Mouse (Mus musculus): ENCODE measurements around the gene Cox19.

Cox19 gene

DNA sequence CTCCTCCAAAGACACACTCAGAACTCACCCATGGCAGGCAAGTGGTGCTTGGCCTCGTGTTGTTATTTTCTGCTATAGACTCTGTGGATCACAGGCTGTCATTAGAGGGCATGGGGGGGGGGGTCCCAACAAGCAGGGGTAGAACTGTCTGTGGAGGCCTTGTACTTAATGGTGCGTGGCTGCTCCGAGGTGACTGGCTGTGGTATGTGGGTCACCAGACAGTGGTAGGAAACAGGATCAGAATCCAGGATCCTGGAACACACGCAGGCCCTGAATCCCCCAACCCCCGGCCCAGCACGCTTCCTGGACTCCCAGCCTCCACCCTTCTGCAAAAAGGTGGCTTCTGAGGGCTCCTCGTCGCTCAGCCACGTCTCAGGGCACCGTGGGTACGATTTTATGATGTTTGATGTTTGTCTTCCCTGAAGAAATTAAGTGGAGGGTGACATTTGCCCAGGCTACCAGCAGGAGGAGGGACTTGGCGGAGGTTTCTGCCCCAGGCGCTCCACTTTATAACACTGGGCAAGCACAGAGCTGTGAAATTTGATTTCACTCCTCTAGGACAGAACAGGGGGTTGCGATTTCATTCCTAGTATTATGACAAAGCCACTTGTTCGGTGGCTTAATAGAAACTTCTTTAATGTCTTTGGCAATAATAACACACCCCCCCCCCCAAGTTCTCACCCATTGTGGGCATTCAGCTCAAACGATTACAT, 17.8 kb downstream of the Cox19 start:
- in situ Hi-C loops (cut with MboI; ENCODE audit: low sequenced_read_pairs) = no loop called here

DNA sequence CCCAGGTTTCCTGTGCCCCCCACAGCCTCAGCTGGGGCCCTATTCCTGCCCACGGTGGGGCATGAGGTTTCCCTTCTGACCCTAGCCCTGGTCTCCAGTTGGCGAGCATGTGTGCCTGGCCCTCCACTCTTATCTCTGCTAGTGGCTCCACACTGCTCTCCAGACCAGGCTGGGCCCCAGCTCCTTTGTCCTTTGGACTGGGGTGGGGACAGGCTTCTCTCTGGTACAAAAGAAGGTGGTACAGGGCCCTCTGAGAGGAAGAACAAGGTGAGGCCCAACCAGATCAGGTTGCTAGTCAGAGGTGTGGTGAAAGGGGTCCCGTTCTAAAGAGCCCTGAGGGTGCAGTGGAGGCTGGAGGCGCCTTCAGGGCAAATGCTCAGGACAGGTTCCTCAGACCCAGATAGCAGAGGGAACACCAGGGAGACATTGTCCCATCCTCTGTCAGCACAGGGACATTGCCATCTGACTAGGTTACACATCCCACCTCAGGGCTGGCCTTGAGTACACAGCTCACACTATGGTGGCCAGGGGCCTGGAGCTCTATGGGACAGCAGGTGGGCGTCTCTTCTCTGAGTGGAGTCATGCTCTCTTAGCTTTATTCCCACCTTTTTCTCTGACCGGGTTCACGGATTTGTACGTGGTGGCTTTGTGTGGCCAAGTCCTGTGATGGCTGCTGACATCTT, 18.5 kb downstream of the Cox19 start:
- in situ Hi-C loops (cut with MboI; ENCODE audit: low sequenced_read_pairs) = no loop called here

DNA sequence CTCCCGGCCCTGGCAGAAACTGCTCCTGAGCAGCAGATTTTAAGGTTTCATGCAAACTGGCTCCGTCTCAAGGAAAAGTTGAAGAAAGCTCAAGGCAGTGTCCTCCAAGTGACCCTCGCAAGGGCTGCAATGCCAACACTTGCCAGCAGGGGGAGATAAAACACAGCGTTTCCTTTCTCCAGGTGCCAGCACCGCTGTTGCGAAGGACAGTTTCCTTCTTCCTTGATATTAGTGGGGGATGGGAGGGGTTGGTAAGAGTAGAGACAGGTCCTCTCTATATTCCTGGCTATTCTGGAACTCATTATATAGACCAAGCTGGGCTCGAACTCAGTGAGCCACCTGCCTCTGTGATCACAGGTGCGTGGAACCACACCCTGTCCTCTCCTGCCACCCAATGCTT, 19.5 kb downstream of the Cox19 start:
- in situ Hi-C loops (cut with MboI; ENCODE audit: low sequenced_read_pairs) = no loop called here

DNA sequence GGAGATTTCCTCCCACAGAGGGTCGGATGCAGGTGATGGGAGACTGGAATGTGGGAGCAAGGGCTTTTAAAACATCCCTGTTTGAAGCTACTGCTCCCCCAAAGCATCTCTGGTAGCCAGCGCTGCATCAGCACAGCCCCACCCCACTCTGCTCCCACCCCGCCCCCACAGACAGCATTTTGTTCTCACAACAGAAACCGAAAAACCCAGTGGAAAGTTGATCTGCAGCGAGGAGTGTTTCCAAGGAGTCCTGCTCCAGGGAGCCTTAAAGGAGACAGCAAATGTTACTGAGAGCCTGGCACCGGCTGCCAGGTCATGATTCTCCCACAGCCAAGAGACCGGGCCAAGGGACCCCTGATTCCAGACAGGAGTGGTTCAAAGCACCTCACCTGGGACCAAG, 20.5 kb downstream of the Cox19 start:
- in situ Hi-C loops (cut with MboI; ENCODE audit: low sequenced_read_pairs) = no loop called here

DNA sequence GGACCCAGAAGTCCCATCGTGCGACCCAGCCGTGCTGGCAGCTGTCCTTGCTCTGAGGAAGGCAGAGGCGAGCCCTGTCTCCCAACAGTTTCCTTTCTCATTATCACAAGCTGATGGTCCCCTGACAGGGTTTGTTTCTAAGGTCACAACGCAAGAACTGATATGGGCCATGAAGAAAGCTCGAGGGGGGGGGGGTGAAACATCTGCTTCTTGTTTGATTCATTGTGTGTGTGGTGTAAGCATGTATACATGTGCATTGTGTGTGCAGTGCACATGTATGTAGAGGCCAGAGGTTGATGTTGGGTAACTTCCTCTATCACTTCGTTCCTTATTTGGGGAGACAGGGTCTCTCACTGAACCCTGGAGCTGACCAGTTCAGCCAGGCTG, 23.6 kb downstream of the Cox19 start:
- in situ Hi-C loops (cut with MboI; ENCODE audit: low sequenced_read_pairs) = no loop called here

DNA sequence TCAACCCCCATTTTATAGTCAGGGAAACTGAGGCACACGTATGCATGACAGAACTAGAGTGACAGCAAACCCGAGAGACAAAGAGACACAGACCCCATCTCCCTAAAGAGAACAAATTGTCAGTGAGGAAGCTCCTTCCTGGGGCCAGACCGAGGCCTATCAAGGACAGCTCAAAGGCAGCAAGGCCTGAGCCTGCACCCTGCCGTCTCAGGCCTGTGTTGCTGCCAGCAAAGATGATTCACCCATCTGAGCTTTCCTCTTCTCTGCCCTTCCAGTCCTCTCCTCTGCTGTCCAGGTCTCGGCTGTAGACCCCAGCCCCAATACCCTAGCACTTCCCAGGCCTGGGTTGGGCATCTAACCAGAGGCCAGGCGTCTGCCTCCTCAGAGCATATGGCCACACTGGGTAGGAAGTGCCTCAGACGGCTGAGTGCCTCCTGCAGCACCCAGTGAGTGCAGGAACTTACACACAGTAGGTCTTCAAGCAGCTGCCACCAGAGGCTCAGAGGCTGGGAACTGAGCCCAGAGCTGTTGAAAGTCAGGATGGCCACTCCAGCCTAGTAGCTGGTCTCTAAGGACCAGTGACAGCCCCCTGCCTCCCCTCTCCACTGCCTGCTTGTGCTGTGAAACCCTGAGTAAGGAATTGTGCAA, 24.1 kb downstream of the Cox19 start:
- in situ Hi-C loops (cut with MboI; ENCODE audit: low sequenced_read_pairs) = no loop called here

DNA sequence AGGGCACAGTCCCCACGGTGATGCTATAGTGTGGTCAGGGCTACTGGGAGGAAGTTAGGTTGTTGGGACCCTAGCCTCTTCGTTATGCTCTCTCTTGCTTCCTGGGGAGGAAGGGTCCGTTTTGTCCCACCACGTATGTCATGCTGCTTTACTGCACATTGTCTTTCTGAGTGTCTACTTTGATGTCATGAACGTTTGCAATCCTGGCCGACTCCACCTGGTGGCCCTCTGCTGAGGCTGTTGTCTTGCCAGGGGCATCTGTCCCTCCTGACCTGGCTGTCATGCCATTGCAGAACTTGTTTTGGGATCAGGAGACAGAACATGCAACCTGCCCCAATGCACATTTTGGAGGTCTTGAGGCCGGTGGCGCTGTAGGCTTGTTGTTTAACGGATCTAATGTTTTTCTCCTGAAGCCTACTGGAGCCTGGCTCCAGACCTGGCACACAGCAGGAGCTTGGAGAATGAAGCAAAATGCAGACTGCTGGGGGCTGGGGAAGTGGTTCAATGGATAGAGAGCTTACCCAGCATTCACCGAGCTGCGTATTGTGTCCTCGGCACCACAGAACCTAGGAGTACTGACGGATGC, 25.0 kb downstream of the Cox19 start:
- in situ Hi-C loops (cut with MboI; ENCODE audit: low sequenced_read_pairs) = no loop called here

DNA sequence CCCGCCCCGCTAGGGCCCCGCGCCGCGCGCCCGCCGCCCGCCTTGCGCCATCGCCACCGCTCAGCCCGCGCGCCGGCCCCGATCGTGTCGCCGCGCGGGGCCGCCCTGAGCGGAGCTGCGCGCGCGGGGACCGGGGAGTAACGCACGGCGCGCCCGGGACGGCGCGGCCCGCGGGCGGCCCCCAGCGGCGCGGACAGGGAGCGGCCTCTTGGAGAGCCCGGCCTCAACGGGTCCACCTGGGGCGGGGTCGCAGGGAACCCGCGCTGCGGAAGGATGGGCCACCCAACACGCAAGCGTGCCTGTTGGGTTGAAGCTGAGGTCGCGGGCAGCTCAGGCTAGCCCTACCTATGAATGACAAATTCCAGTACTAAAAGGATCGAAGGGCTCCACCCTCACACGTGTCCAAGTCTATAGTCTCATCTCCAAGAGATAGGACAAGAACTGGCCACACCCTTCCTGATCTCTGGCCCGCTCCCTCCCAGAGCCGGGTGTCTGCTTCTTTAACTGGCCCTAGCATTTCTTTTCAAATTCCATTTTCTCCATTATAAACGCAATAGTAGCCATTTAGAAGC, 25.7 kb downstream of the Cox19 start, which contains the start of gene Adap1:
Adap1 (minus strand) TSS at position 228 of the 572 bp plus-strand sequence.
- in situ Hi-C loops (cut with MboI; ENCODE audit: low sequenced_read_pairs) = no loop called here

DNA sequence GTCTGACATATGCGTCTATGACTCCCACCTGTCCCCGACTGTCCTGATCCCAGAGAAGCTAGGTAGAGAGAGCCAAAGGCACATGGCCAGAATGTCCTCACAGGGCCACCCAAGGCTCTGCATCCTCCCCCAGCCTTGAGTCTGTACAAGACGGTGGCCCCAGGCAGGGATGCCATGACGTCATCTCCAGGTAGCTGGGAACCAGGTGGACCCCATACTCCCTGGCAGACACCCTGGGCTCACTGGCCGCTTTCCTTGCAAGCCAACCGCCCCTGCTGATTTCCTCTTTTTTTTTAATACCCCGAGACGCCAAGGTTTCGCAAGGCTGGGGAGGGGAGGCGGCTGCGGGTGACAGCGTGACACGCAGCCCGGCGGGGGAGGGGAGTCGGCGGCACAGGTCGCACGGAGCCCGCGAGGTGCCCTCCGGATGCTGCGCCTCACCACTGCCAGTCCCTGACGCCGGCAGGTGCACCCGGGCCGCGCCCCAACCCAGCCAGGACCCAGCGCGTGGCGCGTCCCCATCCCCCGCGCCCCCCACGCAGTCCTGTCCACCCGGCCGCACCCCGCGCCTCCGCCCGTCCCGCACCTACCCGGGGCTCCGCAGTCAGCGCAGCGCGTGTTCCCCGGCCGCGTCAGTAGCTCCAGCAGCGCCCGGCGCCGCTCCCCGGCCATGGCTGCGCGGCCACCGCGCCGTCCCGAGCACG, 26.4 kb downstream of the Cox19 start:
- in situ Hi-C loops (cut with MboI; ENCODE audit: low sequenced_read_pairs) = no loop called here

DNA sequence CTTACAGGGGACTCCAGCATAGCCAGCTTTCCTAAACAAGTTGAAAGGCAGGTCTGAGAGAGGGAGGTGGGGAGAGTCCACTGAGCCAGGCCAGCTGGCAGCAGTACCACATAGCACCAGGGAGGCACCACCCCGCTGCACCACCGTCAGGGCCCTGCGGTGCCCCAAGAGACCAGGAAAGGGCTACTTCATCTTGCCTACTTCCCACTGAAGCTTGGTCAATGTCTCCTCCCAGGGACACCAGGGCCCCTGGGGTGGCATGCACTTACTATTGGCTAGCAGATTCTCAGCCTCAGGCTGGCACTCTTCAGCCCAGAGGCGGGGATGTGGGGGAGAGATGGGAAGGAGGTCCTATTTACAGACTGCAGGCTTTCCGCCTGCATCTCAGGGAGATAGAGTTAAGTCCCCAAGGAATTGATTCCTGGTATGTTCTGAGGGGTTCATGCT, 27.1 kb downstream of the Cox19 start:
- in situ Hi-C loops (cut with MboI; ENCODE audit: low sequenced_read_pairs) = no loop called here

DNA sequence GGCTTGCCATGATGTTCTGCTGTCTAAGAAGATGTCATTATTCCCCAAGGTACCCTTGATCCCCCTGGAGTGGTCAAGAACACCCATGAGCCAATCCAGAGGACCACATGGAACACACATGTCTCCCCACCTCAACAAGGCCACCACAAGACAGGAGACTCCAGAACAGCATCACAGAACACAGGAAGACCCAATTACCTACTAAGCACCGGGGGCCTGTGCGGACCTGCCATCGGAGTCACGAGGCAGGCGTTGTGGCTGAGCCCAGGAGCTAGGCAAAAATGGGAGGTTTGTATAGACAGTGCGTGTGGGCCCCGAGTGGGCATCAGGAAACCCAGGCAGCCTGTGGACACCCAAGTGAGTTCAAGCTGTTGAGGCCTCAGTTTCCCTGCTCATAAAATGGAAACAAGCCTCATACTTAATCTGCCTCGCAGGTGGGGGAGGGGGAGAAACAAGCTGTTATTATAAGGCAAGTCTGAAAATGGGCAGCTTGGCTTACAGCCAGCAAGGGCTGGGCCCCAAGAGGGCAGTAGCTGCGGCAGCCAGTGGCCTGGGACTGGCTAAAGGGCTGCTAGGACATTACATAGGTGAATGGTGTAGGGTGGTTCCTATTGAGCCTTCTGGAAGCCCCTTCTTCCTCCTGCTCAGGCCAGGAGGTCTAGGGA, 27.8 kb downstream of the Cox19 start:
- in situ Hi-C loops (cut with MboI; ENCODE audit: low sequenced_read_pairs) = no loop called here

DNA sequence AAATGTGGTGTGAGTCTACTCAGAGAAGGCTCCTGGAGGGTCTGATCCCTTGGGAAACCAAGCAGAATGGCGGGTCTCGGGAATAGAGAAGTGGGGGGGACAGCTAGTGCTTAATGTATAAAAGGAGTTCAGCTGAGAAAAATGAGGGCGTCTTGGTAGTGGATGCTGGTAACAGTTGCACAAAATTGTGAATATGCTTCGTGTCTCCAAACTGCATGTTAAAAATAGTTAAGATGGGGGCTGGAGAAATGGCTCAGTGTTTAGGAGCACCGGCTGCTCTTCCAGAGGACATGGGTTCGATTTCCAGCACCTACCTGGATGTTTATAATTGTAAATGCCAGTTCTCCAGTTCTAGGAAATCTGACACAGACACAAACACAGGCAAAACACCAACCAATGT, 29.9 kb downstream of the Cox19 start:
- in situ Hi-C loops (cut with MboI; ENCODE audit: low sequenced_read_pairs) = no loop called here

DNA sequence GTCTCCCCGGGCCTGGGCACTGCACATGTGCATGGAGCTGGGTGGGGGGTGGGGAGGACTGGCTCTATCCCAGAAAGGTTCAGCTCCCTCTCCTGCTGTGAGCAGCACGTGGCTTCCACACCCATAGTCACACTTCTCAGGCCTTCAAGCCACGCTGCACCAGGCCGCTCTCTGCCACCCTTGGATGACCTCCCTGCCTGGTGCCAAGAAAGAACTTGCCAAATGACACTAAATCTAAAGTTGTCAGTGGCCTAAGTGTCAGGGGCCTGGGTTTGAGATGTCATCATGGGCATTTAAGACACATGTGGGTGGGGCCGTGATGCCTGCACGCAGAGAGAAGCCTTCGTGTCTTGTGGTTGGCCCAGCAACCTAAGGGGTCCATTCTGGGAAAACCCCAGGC, 30.8 kb downstream of the Cox19 start:
- in situ Hi-C loops (cut with MboI; ENCODE audit: low sequenced_read_pairs) = no loop called here

DNA sequence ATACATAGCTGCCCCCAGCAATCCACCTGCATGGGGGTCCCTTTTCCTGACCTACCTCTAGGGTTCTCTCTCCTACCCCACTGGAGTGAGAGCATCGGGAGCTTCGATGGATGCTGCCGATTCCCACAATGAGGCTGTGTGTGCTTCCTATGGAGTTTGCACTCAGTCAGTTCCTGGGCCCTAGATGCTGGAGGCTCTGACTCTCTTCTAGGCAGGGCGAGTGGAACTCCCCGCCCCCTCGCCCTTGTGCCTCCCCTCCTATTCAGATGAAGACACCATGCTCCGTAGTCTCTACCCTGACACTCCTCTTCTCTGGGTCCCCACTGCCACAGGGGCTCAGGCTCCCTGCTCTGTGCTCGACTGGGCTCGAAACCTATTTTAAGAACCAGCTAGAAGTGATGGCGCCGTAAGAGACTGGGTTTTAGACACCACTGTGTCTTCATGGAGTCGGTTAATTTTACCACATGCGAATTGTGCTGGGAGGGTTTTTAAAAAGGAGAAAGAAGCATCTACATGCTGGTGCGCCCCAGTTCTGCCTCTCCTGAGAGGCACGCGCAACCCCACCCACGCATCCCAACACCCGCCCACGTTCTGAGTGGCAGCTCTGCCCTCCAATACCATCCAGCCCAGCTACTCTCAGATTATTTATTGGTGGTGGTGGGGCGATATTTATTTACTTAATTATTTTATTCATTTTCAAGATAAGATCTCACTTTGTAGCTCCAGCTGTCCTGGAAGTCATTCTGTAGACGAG, 33.3 kb downstream of the Cox19 start:
- in situ Hi-C loops (cut with MboI; ENCODE audit: low sequenced_read_pairs) = no loop called here

DNA sequence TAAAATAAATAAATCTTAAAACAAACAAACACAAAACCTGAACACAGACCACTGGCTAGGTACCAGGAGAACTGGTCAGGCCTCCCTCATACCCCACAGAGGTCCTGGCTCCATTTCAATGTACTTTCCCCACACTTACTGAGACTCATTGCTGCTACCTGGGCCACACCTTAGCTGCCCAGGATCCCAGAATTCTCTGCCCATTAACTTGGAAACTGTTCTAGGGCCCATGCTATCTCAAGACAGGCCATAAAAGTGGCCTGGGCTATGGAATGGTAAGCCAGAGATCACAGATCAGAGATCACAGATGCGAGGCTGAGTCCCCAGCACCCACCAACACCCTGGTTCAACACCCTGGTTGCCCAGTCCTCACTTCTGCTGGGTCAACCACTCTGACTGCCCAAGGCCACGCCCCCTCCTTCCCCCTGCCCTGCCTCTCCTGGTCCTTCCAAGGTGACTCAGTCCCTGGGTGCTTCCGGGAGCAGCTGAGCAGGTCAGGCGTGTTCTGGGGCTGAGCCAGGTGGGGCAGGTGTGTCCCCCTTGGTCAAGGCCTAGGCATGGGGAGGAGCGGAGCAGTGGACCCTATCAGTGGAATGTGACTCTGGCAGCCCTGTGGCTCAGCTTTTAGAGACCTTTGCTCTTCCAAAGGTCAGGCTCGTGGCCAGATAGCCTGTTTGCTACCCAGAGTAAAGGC, 34.1 kb downstream of the Cox19 start:
- in situ Hi-C loops (cut with MboI; ENCODE audit: low sequenced_read_pairs) = no loop called here

DNA sequence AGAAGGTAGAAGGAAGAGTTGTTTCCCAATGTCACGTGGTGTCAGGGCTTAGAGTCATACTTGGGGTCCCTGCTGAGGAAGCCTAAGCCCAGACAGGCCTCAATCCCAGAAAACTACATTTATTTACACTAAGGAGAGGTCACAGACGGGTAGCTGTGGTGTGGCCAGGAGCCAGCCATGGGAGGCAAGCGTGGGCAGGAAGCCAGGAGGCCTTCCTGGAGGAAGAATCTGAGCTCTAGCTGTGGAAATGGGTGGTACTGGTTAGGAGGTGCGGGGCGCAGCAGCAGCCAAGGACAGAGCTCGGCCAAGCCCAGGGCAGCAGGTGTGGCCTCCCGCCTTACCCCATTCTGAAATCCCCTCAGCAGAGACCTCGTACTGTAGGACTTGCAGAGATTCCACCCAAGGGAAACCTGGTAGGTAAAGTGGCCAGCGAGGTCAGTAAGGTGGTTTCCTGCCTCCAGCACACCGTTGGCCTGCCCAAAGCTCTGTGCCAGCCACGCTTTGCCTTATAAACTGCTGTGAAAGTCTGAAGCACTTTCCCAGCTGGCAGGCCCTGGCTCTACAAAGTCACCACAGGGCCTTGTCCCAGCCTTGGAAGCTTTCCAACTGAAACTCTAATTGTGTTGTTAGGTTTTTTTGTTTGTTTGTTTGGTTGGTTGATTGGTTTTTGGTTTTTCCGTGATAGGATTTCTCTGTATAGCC, 36.1 kb downstream of the Cox19 start:
- in situ Hi-C loops (cut with MboI; ENCODE audit: low sequenced_read_pairs) = no loop called here

DNA sequence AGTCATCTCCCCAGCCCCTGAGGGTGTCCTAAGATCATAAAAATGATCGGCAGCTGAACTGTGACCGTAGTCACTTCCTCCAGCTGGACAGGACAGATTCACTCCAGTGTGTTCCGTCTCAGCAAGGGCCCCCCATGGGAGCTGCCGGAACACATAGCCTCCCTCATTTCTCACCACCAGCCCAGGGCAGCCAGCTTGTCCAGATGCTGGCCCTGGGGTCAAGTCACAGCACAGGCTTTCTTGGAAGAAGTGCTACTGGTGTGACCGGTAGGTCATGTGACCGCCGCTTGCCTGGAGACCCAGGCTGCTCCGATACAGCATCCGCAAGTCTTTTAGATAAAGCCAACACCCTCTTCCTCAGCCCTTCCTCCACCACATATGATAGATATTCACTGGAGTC, 37.7 kb downstream of the Cox19 start:
- in situ Hi-C loops (cut with MboI; ENCODE audit: low sequenced_read_pairs) = no loop called here

DNA sequence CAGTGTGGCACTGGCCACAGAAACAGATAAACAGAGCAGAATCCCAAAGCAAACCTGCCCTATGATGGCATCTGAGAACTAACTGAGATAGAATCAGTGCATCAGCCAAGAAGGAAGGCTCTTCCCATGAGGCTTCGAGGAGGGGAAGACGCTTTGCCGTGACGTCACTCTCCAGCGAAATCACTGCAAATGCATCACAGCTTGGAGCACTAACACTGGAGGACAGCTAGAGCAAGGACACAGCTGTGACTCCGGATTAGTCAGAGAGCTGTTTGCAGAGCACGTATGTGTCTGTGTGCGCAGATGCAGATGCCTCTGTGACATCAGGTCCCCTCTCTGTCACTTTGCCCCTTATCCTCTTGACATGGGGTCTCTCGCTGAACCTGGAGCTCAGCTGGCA, 39.4 kb downstream of the Cox19 start:
- in situ Hi-C loops (cut with MboI; ENCODE audit: low sequenced_read_pairs) = no loop called here

All from CH12F3 (cell line).